Mouse (Mus musculus): ENCODE measurements at regions not wholly inside any gene's neighbourhood (a gene's known extent, or its start where the extent isn't known, plus 50 kb on each side); places are given as distances from the start of the nearest gene placed in this dataset.

- peaks cover 31% of the 10 kb centered on the region for H3K4me1 ChIP-seq
- DNase-seq (ENCODE audit: low spot score): no peak
- WGBS: 95% methylated on average over 8 of the region's 8 CpGs
- H3K9me3 ChIP-seq: no peaks in the 10 kb centered on the region
- no peaks in the 10 kb centered on the region for H3K36me3 ChIP-seq (replicated peaks)
- H3K4me3 ChIP-seq: no peak overlapping the region
- no peak overlapping the region for H3K27ac ChIP-seq (replicated peaks)
- H3K27me3 ChIP-seq (replicated peaks; ENCODE audit: low read depth, poor library complexity, severe bottlenecking): 0 out of 2 replicates have a peak, but pooled peaks cover 7% of the 10 kb centered on the region
Measured at GRCm38 (mm10) chr12:107833001-107833400, 170.4 kb downstream of the Bcl11b start.

GRCm38 (mm10) chr12:107834512-107834911 is 168.9 kb downstream of the Bcl11b start:
- Histone ChIP-seq H3K27me3 (replicated peaks; ENCODE audit: low read depth, poor library complexity, severe bottlenecking) (0 out of 2 replicates have a peak, but pooled peaks cover 7% of the 10 kb centered on the region), H3K9me3 (no peaks in the 10 kb centered on the region), H3K4me3 (no peak overlapping the region), H3K4me1 (peaks cover 31% of the 10 kb centered on the region), H3K27ac (replicated peaks) (no peak overlapping the region), H3K36me3 (replicated peaks) (no peaks in the 10 kb centered on the region)
- whole genome bisulfite sequencing: 84% methylated on average over 5 of the region's 5 CpGs
- DNase-seq (ENCODE audit: low spot score): no peak

DNA sequence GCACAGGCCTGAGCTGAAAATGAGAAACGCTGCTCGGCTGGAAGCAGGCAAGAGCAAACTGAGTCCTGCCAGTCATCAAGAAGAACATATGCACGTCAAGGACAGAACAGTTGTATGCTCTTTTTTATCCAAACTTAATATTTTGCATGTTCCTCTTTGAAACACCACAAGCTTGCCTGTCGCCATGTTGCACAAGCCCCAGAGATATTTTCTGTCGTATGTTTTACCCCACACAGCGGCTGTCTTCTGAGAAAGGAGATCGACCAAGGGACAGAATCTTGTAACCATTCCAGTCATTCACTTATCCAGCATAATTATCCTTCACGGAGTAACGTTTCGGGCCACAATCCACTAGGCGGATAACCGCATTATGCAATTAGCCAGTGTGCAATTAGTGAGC is 165.7 kb downstream of the Bcl11b start:
- Histone ChIP-seq H3K36me3 (replicated peaks) (no peaks in the 10 kb centered on the region), H3K27me3 (replicated peaks; ENCODE audit: low read depth, poor library complexity, severe bottlenecking) (no peaks in the 10 kb centered on the region), H3K27ac (replicated peaks) (0 out of 2 replicates have a peak overlapping the region, but pooled peaks have one; percentile 40), H3K4me3 (no peak overlapping the region), H3K4me1 (peaks cover 18% of the 10 kb centered on the region), H3K9me3 (no peaks in the 10 kb centered on the region)
- no peak for DNase-seq (ENCODE audit: low spot score)
- 88% methylated on average over 12 of the region's 12 CpGs for WGBS

GRCm38 (mm10) chr12:107844631-107845030 is 158.8 kb downstream of the Bcl11b start:
- no peak for DNase-seq (ENCODE audit: low spot score)
- H3K9me3 ChIP-seq: no peaks in the 10 kb centered on the region
- 91% methylated on average over 5 of the region's 5 CpGs for WGBS
- no peaks in the 10 kb centered on the region for H3K36me3 ChIP-seq (replicated peaks)
- H3K4me1 ChIP-seq: 0 out of 2 replicates have a peak, but pooled peaks cover 3% of the 10 kb centered on the region
- H3K27ac ChIP-seq (replicated peaks): no peak overlapping the region
- no peak overlapping the region for H3K4me3 ChIP-seq
- H3K27me3 ChIP-seq (replicated peaks; ENCODE audit: low read depth, poor library complexity, severe bottlenecking): no peaks in the 10 kb centered on the region

GRCm38 (mm10) chr12:107850591-107850990 is 152.8 kb downstream of the Bcl11b start:
- Histone ChIP-seq H3K27ac (replicated peaks) (no peak overlapping the region), H3K4me3 (no peak overlapping the region), H3K4me1 (no peaks in the 10 kb centered on the region), H3K27me3 (replicated peaks; ENCODE audit: low read depth, poor library complexity, severe bottlenecking) (no peaks in the 10 kb centered on the region), H3K9me3 (no peaks in the 10 kb centered on the region), H3K36me3 (replicated peaks) (no peaks in the 10 kb centered on the region)
- no peak for DNase-seq (ENCODE audit: low spot score)
- WGBS: 93% methylated on average over 7 of the region's 7 CpGs

GRCm38 (mm10) chr12:107852921-107853320 is 150.5 kb downstream of the Bcl11b start:
- H3K27me3 ChIP-seq (replicated peaks; ENCODE audit: low read depth, poor library complexity, severe bottlenecking): no peaks in the 10 kb centered on the region
- 61% methylated on average over 7 of the region's 7 CpGs for WGBS
- no peak for DNase-seq (ENCODE audit: low spot score)

DNA sequence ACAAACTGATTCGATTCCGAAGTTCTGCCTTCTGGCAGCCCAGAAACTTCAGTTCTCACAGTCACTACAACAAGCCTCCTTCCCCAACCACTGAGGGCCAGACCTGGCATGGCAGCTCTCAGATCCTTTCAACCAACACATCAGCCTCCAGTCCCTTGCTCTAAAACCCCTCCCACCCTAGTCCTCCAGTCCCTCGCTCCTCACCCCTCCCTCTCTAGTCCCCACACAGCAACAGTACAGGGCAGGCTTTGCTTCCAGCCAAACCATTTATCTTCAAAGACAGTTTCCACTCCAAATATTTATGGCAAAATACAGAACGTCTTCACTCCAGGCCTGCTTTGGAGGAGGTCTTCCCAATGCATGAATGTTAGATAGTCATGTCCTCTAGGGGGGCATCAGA is 147.9 kb downstream of the Bcl11b start:
- H3K4me1 ChIP-seq: peaks cover 17% of the 10 kb centered on the region
- H3K27ac ChIP-seq (replicated peaks): no peak overlapping the region
- H3K27me3 ChIP-seq (replicated peaks; ENCODE audit: low read depth, poor library complexity, severe bottlenecking): 0 out of 2 replicates have a peak, but pooled peaks cover 3% of the 10 kb centered on the region
- no peaks in the 10 kb centered on the region for H3K36me3 ChIP-seq (replicated peaks)
- no peak overlapping the region for H3K4me3 ChIP-seq
- H3K9me3 ChIP-seq: no peaks in the 10 kb centered on the region
- DNase-seq (ENCODE audit: low spot score): no peak
- WGBS: 87% methylated on average over 4 of the region's 4 CpGs

More at GRCm38 (mm10) chr12:107852921-107853320, 150.5 kb downstream of the Bcl11b start:
- Histone ChIP-seq H3K4me3 (no peak overlapping the region), H3K9me3 (no peaks in the 10 kb centered on the region), H3K36me3 (replicated peaks) (no peaks in the 10 kb centered on the region), H3K27ac (replicated peaks) (no peak overlapping the region), H3K4me1 (no peaks in the 10 kb centered on the region)

DNA sequence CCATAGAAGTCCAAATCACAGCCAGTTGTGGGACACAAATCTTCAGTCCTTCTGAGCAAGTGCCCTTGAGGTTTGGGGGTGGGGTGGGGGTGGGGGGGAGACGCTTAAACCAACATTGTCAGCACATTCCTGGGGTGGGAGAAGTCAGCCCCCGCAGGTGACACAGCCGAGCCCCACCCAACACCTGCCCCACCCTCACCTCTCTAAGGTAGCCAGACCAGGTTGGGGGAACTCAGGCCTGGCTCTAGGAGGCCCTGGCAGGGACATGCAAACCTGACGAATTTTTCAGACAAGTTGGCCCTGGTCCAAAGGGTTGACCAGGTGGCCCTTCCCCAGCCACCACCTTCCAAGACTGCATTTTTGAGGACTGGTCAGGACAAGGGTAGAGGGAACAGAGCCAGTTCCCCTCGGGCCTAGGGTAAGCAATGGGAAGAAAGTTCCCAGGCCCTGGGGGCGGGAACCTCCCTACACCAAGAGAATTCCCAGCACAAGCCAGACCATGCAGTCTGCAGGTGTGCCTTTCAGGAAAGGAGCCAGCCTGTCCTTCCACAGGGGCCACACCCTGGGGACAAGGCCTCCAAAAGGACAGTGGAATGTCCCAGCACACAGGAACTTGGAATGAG is 146.9 kb downstream of the Bcl11b start:
- WGBS: 68% methylated on average over 6 of the region's 6 CpGs
- DNase-seq (ENCODE audit: low spot score): no peak
- no peak overlapping the region for H3K4me3 ChIP-seq
- H3K4me1 ChIP-seq: peaks cover 17% of the 10 kb centered on the region
- H3K36me3 ChIP-seq (replicated peaks): no peaks in the 10 kb centered on the region
- 0 out of 2 replicates have a peak, but pooled peaks cover 3% of the 10 kb centered on the region for H3K27me3 ChIP-seq (replicated peaks; ENCODE audit: low read depth, poor library complexity, severe bottlenecking)
- H3K9me3 ChIP-seq: no peaks in the 10 kb centered on the region
- H3K27ac ChIP-seq (replicated peaks): peak overlapping the region; percentile 44

GRCm38 (mm10) chr12:107858536-107859280 is 144.7 kb downstream of the Bcl11b start:
- DNase-seq (ENCODE audit: low spot score): peak; percentile 42
- Histone ChIP-seq H3K9me3 (no peaks in the 10 kb centered on the region), H3K4me3 (no peak overlapping the region), H3K4me1 (peaks cover 17% of the 10 kb centered on the region), H3K27me3 (replicated peaks; ENCODE audit: low read depth, poor library complexity, severe bottlenecking) (0 out of 2 replicates have a peak, but pooled peaks cover 3% of the 10 kb centered on the region), H3K36me3 (replicated peaks) (no peaks in the 10 kb centered on the region), H3K27ac (replicated peaks) (peak overlapping the region; percentile 65)
- WGBS: 63% methylated on average over 10 of the region's 10 CpGs

- whole genome bisulfite sequencing: 35% methylated on average over 8 of the region's 8 CpGs
- Histone ChIP-seq H3K9me3 (no peaks in the 10 kb centered on the region), H3K4me3 (no peak overlapping the region), H3K4me1 (peaks cover 17% of the 10 kb centered on the region), H3K27me3 (replicated peaks; ENCODE audit: low read depth, poor library complexity, severe bottlenecking) (0 out of 2 replicates have a peak, but pooled peaks cover 3% of the 10 kb centered on the region), H3K36me3 (replicated peaks) (no peaks in the 10 kb centered on the region), H3K27ac (replicated peaks) (peak overlapping the region; percentile 40; the same call in 1 of the 2 replicates)
- peak; percentile 32 for DNase-seq (ENCODE audit: low spot score)
Measured at GRCm38 (mm10) chr12:107859750-107860149, 143.7 kb downstream of the Bcl11b start.

GRCm38 (mm10) chr12:107860358-107860757 is 143.0 kb downstream of the Bcl11b start:
- peaks cover 17% of the 10 kb centered on the region for H3K4me1 ChIP-seq
- no peak overlapping the region for H3K4me3 ChIP-seq
- 0 out of 2 replicates have a peak, but pooled peaks cover 3% of the 10 kb centered on the region for H3K27me3 ChIP-seq (replicated peaks; ENCODE audit: low read depth, poor library complexity, severe bottlenecking)
- no peaks in the 10 kb centered on the region for H3K36me3 ChIP-seq (replicated peaks)
- no peak for DNase-seq (ENCODE audit: low spot score)
- no peak overlapping the region for H3K27ac ChIP-seq (replicated peaks)
- WGBS: 82% methylated on average over 6 of the region's 6 CpGs
- H3K9me3 ChIP-seq: no peaks in the 10 kb centered on the region

All from embryonic facial prominence, embryonic 10.5 days (tissue).